Mouse (Mus musculus) limb, embryonic 14.5 days (tissue): ENCODE data around the gene Olfr764-ps1. TPM values are rescaled to one million over a fixed set of nuclear protein-coding genes. Genes with fewer than 3 reads are reported as not detected.

Source experiments
- polyA plus RNA-seq, 2 experiments: library from polyadenylated mRNA; depleted of rRNA in 1 of 2; stranded (reverse) in 1 of 2; unstranded in 1 of 2; fragments of >200 nt; fragmentation: Nextera tagmentation in 1 of 2; extraction: Ambion mirVana in 1 of 2; gene quantifications; 2 replicates each; pipeline versions ENCODE4 v1.2.1 to v1.2.3; 2012 to 2014

Olfr764-ps1 gene
- polyA plus RNA-seq, 2 experiments, result 0.01 TPM; not detected in 1

Other genes starting within 250 kb of the Olfr764-ps1 start
- gene Mmp19, start 249.0 kb downstream of the Olfr764-ps1 start, polyA plus RNA-seq (2012; rRNA removed), result 1.4 TPM in 2 replicates
- 0.86 and 1.1 TPM in 2 replicates for gene Mmp19, start 249.0 kb downstream of the Olfr764-ps1 start, polyA plus RNA-seq (2014; fragmentation: Nextera tagmentation; extraction: Ambion mirVana)
- 26.3 and 30.6 TPM in 2 replicates for gene Dnajc14, start 235.8 kb downstream of the Olfr764-ps1 start, polyA plus RNA-seq (2012; rRNA removed)
- gene Dnajc14, start 235.8 kb downstream of the Olfr764-ps1 start, polyA plus RNA-seq (2014; fragmentation: Nextera tagmentation; extraction: Ambion mirVana), result 44.5 and 45.7 TPM in 2 replicates
- 41.3 and 59.1 TPM in 2 replicates for gene Tmem198b, start 235.5 kb downstream of the Olfr764-ps1 start, polyA plus RNA-seq (2012; rRNA removed)
- gene Tmem198b, start 235.5 kb downstream of the Olfr764-ps1 start, polyA plus RNA-seq (2014; fragmentation: Nextera tagmentation; extraction: Ambion mirVana), result 14.9 and 18.6 TPM in 2 replicates
- 68.2 and 122 TPM in 2 replicates for gene Sarnp, start 222.6 kb downstream of the Olfr764-ps1 start, polyA plus RNA-seq (2012; rRNA removed)
- 200 TPM in 2 replicates for gene Sarnp, start 222.6 kb downstream of the Olfr764-ps1 start, polyA plus RNA-seq (2014; fragmentation: Nextera tagmentation; extraction: Ambion mirVana)
- gene Ormdl2, start 218.3 kb downstream of the Olfr764-ps1 start, polyA plus RNA-seq (2012; rRNA removed), result 29.4 and 31.6 TPM in 2 replicates
- gene Ormdl2, start 218.3 kb downstream of the Olfr764-ps1 start, polyA plus RNA-seq (2014; fragmentation: Nextera tagmentation; extraction: Ambion mirVana), result 45.4 and 52.7 TPM in 2 replicates
- 10.8 and 11.8 TPM in 2 replicates for gene Gdf11, start 148.2 kb downstream of the Olfr764-ps1 start, polyA plus RNA-seq (2012; rRNA removed)
- 6.3 and 9.2 TPM in 2 replicates for gene Gdf11, start 148.2 kb downstream of the Olfr764-ps1 start, polyA plus RNA-seq (2014; fragmentation: Nextera tagmentation; extraction: Ambion mirVana)
- gene Cd63, start 138.9 kb downstream of the Olfr764-ps1 start, polyA plus RNA-seq (2012; rRNA removed), result 346 and 448 TPM in 2 replicates
- gene Cd63, start 138.9 kb downstream of the Olfr764-ps1 start, polyA plus RNA-seq (2014; fragmentation: Nextera tagmentation; extraction: Ambion mirVana), result 942 and 957 TPM in 2 replicates
- 17.9 and 23.2 TPM in 2 replicates for gene Rdh5, start 117.0 kb downstream of the Olfr764-ps1 start, polyA plus RNA-seq (2012; rRNA removed)
- gene Rdh5, start 117.0 kb downstream of the Olfr764-ps1 start, polyA plus RNA-seq (2014; fragmentation: Nextera tagmentation; extraction: Ambion mirVana), result 11.8 and 12.5 TPM in 2 replicates
- gene Bloc1s1, start 115.9 kb downstream of the Olfr764-ps1 start, polyA plus RNA-seq (2012; rRNA removed), result 211 and 285 TPM in 2 replicates
- 242 and 262 TPM in 2 replicates for gene Bloc1s1, start 115.9 kb downstream of the Olfr764-ps1 start, polyA plus RNA-seq (2014; fragmentation: Nextera tagmentation; extraction: Ambion mirVana)
- 22.3 and 24.1 TPM in 2 replicates for gene Itga7, start 106.1 kb downstream of the Olfr764-ps1 start, polyA plus RNA-seq (2012; rRNA removed)
- 7.0 and 11.5 TPM in 2 replicates for gene Itga7, start 106.1 kb downstream of the Olfr764-ps1 start, polyA plus RNA-seq (2014; fragmentation: Nextera tagmentation; extraction: Ambion mirVana)
- gene Mettl7b, start 78.9 kb downstream of the Olfr764-ps1 start, polyA plus RNA-seq (2012; rRNA removed), result 0.24 and 0.38 TPM in 2 replicates
- gene Mettl7b, start 78.9 kb downstream of the Olfr764-ps1 start, polyA plus RNA-seq (2014; fragmentation: Nextera tagmentation; extraction: Ambion mirVana), result 0.21 and 0.80 TPM in 2 replicates
- not detected in 2 replicates for gene Olfr9, start 50.5 kb downstream of the Olfr764-ps1 start, polyA plus RNA-seq (2012; rRNA removed)
- gene Olfr9, start 50.5 kb downstream of the Olfr764-ps1 start, polyA plus RNA-seq (2014; fragmentation: Nextera tagmentation; extraction: Ambion mirVana), result not detected in 2 replicates
- not detected in 2 replicates for gene Olfr763, start 29.1 kb downstream of the Olfr764-ps1 start, polyA plus RNA-seq (2012; rRNA removed)
- gene Olfr763, start 29.1 kb downstream of the Olfr764-ps1 start, polyA plus RNA-seq (2014; fragmentation: Nextera tagmentation; extraction: Ambion mirVana), result not detected in 2 replicates
- gene Olfr765, start 10.1 kb upstream of the Olfr764-ps1 start, polyA plus RNA-seq (2012; rRNA removed), result not detected in 2 replicates
- gene Olfr765, start 10.1 kb upstream of the Olfr764-ps1 start, polyA plus RNA-seq (2014; fragmentation: Nextera tagmentation; extraction: Ambion mirVana), result not detected in 2 replicates
- gene Olfr766-ps1, start 29.1 kb upstream of the Olfr764-ps1 start, polyA plus RNA-seq (2012; rRNA removed), result 0.03 TPM in 1 of 2 replicates, not detected in the other
- not detected in 2 replicates for gene Olfr766-ps1, start 29.1 kb upstream of the Olfr764-ps1 start, polyA plus RNA-seq (2014; fragmentation: Nextera tagmentation; extraction: Ambion mirVana)
- 0.01 TPM in 1 of 2 replicates, not detected in the other for gene Olfr767, start 43.0 kb upstream of the Olfr764-ps1 start, polyA plus RNA-seq (2012; rRNA removed)
- not detected in 2 replicates for gene Olfr767, start 43.0 kb upstream of the Olfr764-ps1 start, polyA plus RNA-seq (2014; fragmentation: Nextera tagmentation; extraction: Ambion mirVana)
- gene Olfr768, start 59.5 kb upstream of the Olfr764-ps1 start, polyA plus RNA-seq (2012; rRNA removed), result not detected in 2 replicates
- gene Olfr768, start 59.5 kb upstream of the Olfr764-ps1 start, polyA plus RNA-seq (2014; fragmentation: Nextera tagmentation; extraction: Ambion mirVana), result 0.04 TPM in 1 of 2 replicates, not detected in the other
- 0.01 TPM in 1 of 2 replicates, not detected in the other for gene Olfr769, start 78.0 kb upstream of the Olfr764-ps1 start, polyA plus RNA-seq (2012; rRNA removed)
- gene Olfr769, start 78.0 kb upstream of the Olfr764-ps1 start, polyA plus RNA-seq (2014; fragmentation: Nextera tagmentation; extraction: Ambion mirVana), result not detected in 2 replicates
- not detected in 2 replicates for gene Olfr770, start 99.1 kb upstream of the Olfr764-ps1 start, polyA plus RNA-seq (2012; rRNA removed)
- not detected in 2 replicates for gene Olfr770, start 99.1 kb upstream of the Olfr764-ps1 start, polyA plus RNA-seq (2014; fragmentation: Nextera tagmentation; extraction: Ambion mirVana)
- not detected in 2 replicates for gene Olfr771, start 124.9 kb upstream of the Olfr764-ps1 start, polyA plus RNA-seq (2012; rRNA removed)
- not detected in 2 replicates for gene Olfr771, start 124.9 kb upstream of the Olfr764-ps1 start, polyA plus RNA-seq (2014; fragmentation: Nextera tagmentation; extraction: Ambion mirVana)
- gene Olfr772, start 138.0 kb upstream of the Olfr764-ps1 start, polyA plus RNA-seq (2012; rRNA removed), result not detected in 2 replicates
- gene Olfr772, start 138.0 kb upstream of the Olfr764-ps1 start, polyA plus RNA-seq (2014; fragmentation: Nextera tagmentation; extraction: Ambion mirVana), result not detected in 2 replicates
- not detected in 2 replicates for gene Olfr773, start 147.5 kb upstream of the Olfr764-ps1 start, polyA plus RNA-seq (2012; rRNA removed)
- gene Olfr773, start 147.5 kb upstream of the Olfr764-ps1 start, polyA plus RNA-seq (2014; fragmentation: Nextera tagmentation; extraction: Ambion mirVana), result not detected in 2 replicates
- gene Olfr774, start 196.3 kb upstream of the Olfr764-ps1 start, polyA plus RNA-seq (2012; rRNA removed), result not detected in 2 replicates
- not detected in 2 replicates for gene Olfr774, start 196.3 kb upstream of the Olfr764-ps1 start, polyA plus RNA-seq (2014; fragmentation: Nextera tagmentation; extraction: Ambion mirVana)
- not detected in 2 replicates for gene Olfr775, start 208.5 kb upstream of the Olfr764-ps1 start, polyA plus RNA-seq (2012; rRNA removed)
- not detected in 2 replicates for gene Olfr775, start 208.5 kb upstream of the Olfr764-ps1 start, polyA plus RNA-seq (2014; fragmentation: Nextera tagmentation; extraction: Ambion mirVana)
- gene Olfr776, start 219.2 kb upstream of the Olfr764-ps1 start, polyA plus RNA-seq (2012; rRNA removed), result not detected in 2 replicates
- gene Olfr776, start 219.2 kb upstream of the Olfr764-ps1 start, polyA plus RNA-seq (2014; fragmentation: Nextera tagmentation; extraction: Ambion mirVana), result not detected in 2 replicates
- gene Olfr777, start 231.6 kb upstream of the Olfr764-ps1 start, polyA plus RNA-seq (2012; rRNA removed), result not detected in 2 replicates
- gene Olfr777, start 231.6 kb upstream of the Olfr764-ps1 start, polyA plus RNA-seq (2014; fragmentation: Nextera tagmentation; extraction: Ambion mirVana), result not detected in 2 replicates